Mouse (Mus musculus): ENCODE results near the gene Olfr1416.

The Olfr1416 gene

GRCm38 (mm10) chr1:92431420-92431819 is 53.5 kb downstream of the Olfr1416 start:
- DNase-seq, result no peak

- no peak for DNase-seq
Observed at GRCm38 (mm10) chr1:92430991-92431390, 53.9 kb downstream of the Olfr1416 start.
